Mouse (Mus musculus) ES-E14 (cell line): ENCODE measurements around the gene Stard9. TPM values are rescaled to one million over a fixed set of nuclear protein-coding genes. Genes with fewer than 3 reads are reported as not detected.

Experiments
- DNase-seq: peaks from one replicate; pipeline ENCODE4 v3.0.0-alpha.2; 2013; ENCODE audit warnings: low read depth, low spot score
- H3K27ac ChIP-seq: 2 replicates; pipeline ENCODE4 v1.5.1; 2012; ENCODE audit warnings: low read depth, mild to moderate bottlenecking, low read length, moderate library complexity, mixed read lengths; ENCODE audit not compliant: poor library complexity, insufficient read depth, severe bottlenecking
- H3K36me3 ChIP-seq: 2 replicates; pipeline ENCODE4 v1.6.1; 2012; ENCODE audit warnings: mild to moderate bottlenecking, low read length, moderate library complexity, mixed read lengths; ENCODE audit not compliant: control insufficient read depth, poor library complexity, insufficient read depth, severe bottlenecking
- H3K4me1 ChIP-seq, 2 experiments: fragments of 150-350 bp in 1 of 2; sonication (generic) in 1 of 2; 2 replicates each; pipeline ENCODE4 v1.6.1; 2012; ENCODE audit warnings: low read length in 2 of 2, mild to moderate bottlenecking in 1 of 2, mixed read lengths in 1 of 2; ENCODE audit not compliant: control insufficient read depth in 2 of 2, insufficient read depth in 2 of 2, poor library complexity in 1 of 2
- H3K4me3 ChIP-seq, 2 experiments: fragments of 150-350 bp in 1 of 2; sonication (generic) in 1 of 2; 2 replicates each; pipeline ENCODE4 v1.5.1; 2012; ENCODE audit warnings: low read length in 2 of 2, low read depth in 1 of 2, mild to moderate bottlenecking in 1 of 2, mixed read lengths in 1 of 2; ENCODE audit not compliant: insufficient read depth in 1 of 2, poor library complexity in 1 of 2, severe bottlenecking in 1 of 2
- H3K9ac ChIP-seq: 2 replicates; pipeline ENCODE4 v1.6.1; 2012; ENCODE audit warnings: low read depth, mild to moderate bottlenecking, low read length, mixed read lengths; ENCODE audit not compliant: poor library complexity, insufficient read depth, severe bottlenecking
- H3K9me3 ChIP-seq: fragments of 150-350 bp; sonication (generic); 2 replicates; pipeline ENCODE4 v1.6.1; 2012; ENCODE audit warnings: low read depth, mild to moderate bottlenecking, low read length; ENCODE audit not compliant: control insufficient read depth, insufficient read depth
- CHD2 ChIP-seq: IDR thresholded peaks from 2 replicates; pipeline ENCODE4 v1.6.1; 2014; ENCODE audit warnings: mild to moderate bottlenecking, low read depth, low read length, inconsistent platforms
- HCFC1 ChIP-seq: IDR thresholded peaks from 2 replicates; pipeline ENCODE4 v1.6.1; 2012; ENCODE audit warnings: low read length, inconsistent platforms, borderline replicate concordance; ENCODE audit not compliant: insufficient read depth
- MAFK ChIP-seq: IDR thresholded peaks from 2 replicates; pipeline ENCODE4 v1.6.1; 2014; ENCODE audit warnings: mild to moderate bottlenecking, low read depth, low read length, inconsistent platforms; ENCODE audit not compliant: insufficient read depth
- ZC3H11A ChIP-seq: IDR thresholded peaks from 2 replicates; pipeline ENCODE4 v1.6.1; 2012; ENCODE audit warnings: low read depth, mild to moderate bottlenecking, inconsistent platforms, low read length, borderline replicate concordance
- ZNF384 ChIP-seq: IDR thresholded peaks from 2 replicates; pipeline ENCODE4 v1.6.1; 2012; ENCODE audit warnings: low read depth, low read length, inconsistent platforms
- in situ Hi-C, 2 experiments: fragments of 600-800 bp; cut with MboI; formaldehyde crosslinking; loops; one replicate each; pipeline ENCODE4 v1.15.1; 2025; ENCODE audit warnings: low sequenced_read_pairs in 2 of 2, inconsistent platforms in 1 of 2; ENCODE audit not compliant: unreplicated experiment in 2 of 2
- total RNA-seq: library from RNA; depleted of rRNA; stranded (reverse); fragments of 300-350 nt; gene quantifications from 2 replicates; pipeline ENCODE4 v1.2.3, GENCODE M21; 2012

Stard9 gene
- total RNA-seq, 1 experiment: 3.5 TPM

GRCm38 (mm10) chr2:120700379-120700885 is 71.5 kb downstream of the Stard9 start:
- TF ChIP-seq HCFC1 (no peak), ZC3H11A (no peak), ZNF384 (no peak)
- no peaks in the 10 kb centered on the region for H3K9me3 ChIP-seq
- no peak overlapping the region for H3K4me3 ChIP-seq
- no peaks in the 10 kb centered on the region for H3K4me1 ChIP-seq
- no peaks in the 10 kb centered on the region for H3K36me3 ChIP-seq
- in situ Hi-C loops: no loop called here
- H3K9ac ChIP-seq: no peak overlapping the region
- H3K27ac ChIP-seq: no peak overlapping the region
- DNase-seq: no peak

GRCm38 (mm10) chr2:120702675-120703074 is 73.8 kb downstream of the Stard9 start:
- no peak for TF ChIP-seq CHD2
- H3K4me3 ChIP-seq: no peak overlapping the region
- in situ Hi-C loops: no loop called here
- H3K36me3 ChIP-seq: no peaks in the 10 kb centered on the region
- DNase-seq: no peak
- H3K9me3 ChIP-seq: no peaks in the 10 kb centered on the region
- no peak overlapping the region for H3K27ac ChIP-seq
- no peak overlapping the region for H3K9ac ChIP-seq
- no peaks in the 10 kb centered on the region for H3K4me1 ChIP-seq

GRCm38 (mm10) chr2:120707041-120707440 is 78.1 kb downstream of the Stard9 start:
- H3K27ac ChIP-seq: no peak overlapping the region
- no peak for DNase-seq
- H3K9ac ChIP-seq: no peak overlapping the region
- no peak for TF ChIP-seq ZC3H11A
- TF ChIP-seq MAFK: no peak
- TF ChIP-seq HCFC1: no peak
- TF ChIP-seq CHD2: no peak
- TF ChIP-seq ZNF384: no peak
- in situ Hi-C loops: no loop called here
- H3K4me1 ChIP-seq: no peaks in the 10 kb centered on the region
- no peaks in the 10 kb centered on the region for H3K9me3 ChIP-seq
- no peak overlapping the region for H3K4me3 ChIP-seq
- H3K36me3 ChIP-seq: no peaks in the 10 kb centered on the region; the same call in 1 of the 2 replicates

- Histone ChIP-seq H3K9me3 (no peaks in the 10 kb centered on the region), H3K36me3 (peaks cover 7% of the 10 kb centered on the region; the same call in 1 of the 2 replicates), H3K4me3 (no peak overlapping the region), H3K4me1 (no peaks in the 10 kb centered on the region), H3K9ac (no peak overlapping the region), H3K27ac (no peak overlapping the region)
- no peak for DNase-seq
- in situ Hi-C loops: no loop called here
- TF ChIP-seq CHD2 (no peak), ZC3H11A (no peak), HCFC1 (no peak), ZNF384 (no peak), MAFK (no peak)
These were observed 81.2 kb downstream of the Stard9 start for GRCm38 (mm10) chr2:120710154-120710553.

GRCm38 (mm10) chr2:120710948-120711347 is 82.0 kb downstream of the Stard9 start:
- Histone ChIP-seq H3K9me3 (no peaks in the 10 kb centered on the region), H3K4me3 (no peak overlapping the region), H3K27ac (no peak overlapping the region), H3K36me3 (peaks cover 7% of the 10 kb centered on the region; the same call in 1 of the 2 replicates), H3K9ac (no peak overlapping the region), H3K4me1 (no peaks in the 10 kb centered on the region)
- no peak for DNase-seq
- in situ Hi-C loops: no loop called here
- TF ChIP-seq HCFC1: no peak
- TF ChIP-seq CHD2: no peak
- TF ChIP-seq ZC3H11A: no peak
- TF ChIP-seq ZNF384: no peak
- no peak for TF ChIP-seq MAFK
